Mouse (Mus musculus): ENCODE measurements around the gene Tshz2. TPM values are rescaled to one million over a fixed set of nuclear protein-coding genes. Genes with fewer than 3 reads are reported as not detected.

The Tshz2 gene
- polyA plus RNA-seq, 1 experiment from 2014 or later = 20.1 TPM

- Histone ChIP-seq H3K4me1 (ENCODE audit: control insufficient read depth, insufficient read depth, low read length) (peaks cover 14% of the 10 kb centered on the region), H3K9me3 (ENCODE audit: control insufficient read depth, low read depth, low read length) (no peaks in the 10 kb centered on the region), H3K9ac (replicated peaks; ENCODE audit: low read depth, low read length) (no peak overlapping the region), H3K27me3 (ENCODE audit: control insufficient read depth, insufficient read depth, low read length) (no peaks in the 10 kb centered on the region), H3K27ac (ENCODE audit: low read length) (peak overlapping the region; percentile 63), H3K36me3 (ENCODE audit: control insufficient read depth, insufficient read depth, low read length) (no peaks in the 10 kb centered on the region), H3K4me3 (ENCODE audit: low read depth, low read length) (peak overlapping the region; percentile 11), H3K4me2 (replicated peaks; ENCODE audit: low read depth, low read length) (peak overlapping the region; percentile 43)
- WGBS = 13% methylated on average over 15 of the region's 15 CpGs
- no peak for ATAC-seq (ENCODE audit: insufficient number of reproducible peaks, insufficient read depth, low FRiP score, low read depth)
These were observed 193.5 kb downstream of the Tshz2 start for GRCm38 (mm10) chr2:169826316-169826715.

GRCm38 (mm10) chr2:169826833-169827232, 194.0 kb downstream of the Tshz2 start:
- peak overlapping the region; percentile 61; the same call in 1 of the 2 replicates for H3K27ac ChIP-seq (ENCODE audit: low read length)
- H3K36me3 ChIP-seq (ENCODE audit: control insufficient read depth, insufficient read depth, low read length) = no peaks in the 10 kb centered on the region
- peaks cover 14% of the 10 kb centered on the region for H3K4me1 ChIP-seq (ENCODE audit: control insufficient read depth, insufficient read depth, low read length)
- no peaks in the 10 kb centered on the region for H3K9me3 ChIP-seq (ENCODE audit: control insufficient read depth, low read depth, low read length)
- peak overlapping the region; percentile 43; the same call in 1 of the 2 replicates for H3K4me2 ChIP-seq (replicated peaks; ENCODE audit: low read depth, low read length)
- no peak overlapping the region for H3K9ac ChIP-seq (replicated peaks; ENCODE audit: low read depth, low read length)
- no peaks in the 10 kb centered on the region for H3K27me3 ChIP-seq (ENCODE audit: control insufficient read depth, insufficient read depth, low read length)
- ATAC-seq (ENCODE audit: insufficient number of reproducible peaks, insufficient read depth, low FRiP score, low read depth) = 0 out of 2 replicates have a peak, but pooled peaks have one; percentile 58
- no peak overlapping the region for H3K4me3 ChIP-seq (ENCODE audit: low read depth, low read length)
- WGBS = 27% methylated on average over 8 of the region's 8 CpGs

GRCm38 (mm10) chr2:169832184-169832583, 199.4 kb downstream of the Tshz2 start:
- Histone ChIP-seq H3K27ac (ENCODE audit: low read length) (no peak overlapping the region), H3K4me1 (ENCODE audit: control insufficient read depth, insufficient read depth, low read length) (peaks cover 30% of the 10 kb centered on the region), H3K4me3 (ENCODE audit: low read depth, low read length) (no peak overlapping the region), H3K9ac (replicated peaks; ENCODE audit: low read depth, low read length) (no peak overlapping the region), H3K27me3 (ENCODE audit: control insufficient read depth, insufficient read depth, low read length) (no peaks in the 10 kb centered on the region), H3K4me2 (replicated peaks; ENCODE audit: low read depth, low read length) (no peak overlapping the region), H3K9me3 (ENCODE audit: control insufficient read depth, low read depth, low read length) (no peaks in the 10 kb centered on the region), H3K36me3 (ENCODE audit: control insufficient read depth, insufficient read depth, low read length) (no peaks in the 10 kb centered on the region)
- ATAC-seq (ENCODE audit: insufficient number of reproducible peaks, insufficient read depth, low FRiP score, low read depth) = no peak
- WGBS = 43% methylated on average over 12 of the region's 12 CpGs

- H3K4me2 ChIP-seq (replicated peaks; ENCODE audit: low read depth, low read length) = peak overlapping the region; percentile 19
- ATAC-seq (ENCODE audit: insufficient number of reproducible peaks, insufficient read depth, low FRiP score, low read depth) = no peak
- peaks cover 30% of the 10 kb centered on the region for H3K4me1 ChIP-seq (ENCODE audit: control insufficient read depth, insufficient read depth, low read length)
- WGBS = 22% methylated on average over 9 of the region's 9 CpGs
- H3K9me3 ChIP-seq (ENCODE audit: control insufficient read depth, low read depth, low read length) = no peaks in the 10 kb centered on the region
- H3K4me3 ChIP-seq (ENCODE audit: low read depth, low read length) = peak overlapping the region; percentile 6; the same call in 1 of the 2 replicates
- no peaks in the 10 kb centered on the region for H3K27me3 ChIP-seq (ENCODE audit: control insufficient read depth, insufficient read depth, low read length)
- no peaks in the 10 kb centered on the region for H3K36me3 ChIP-seq (ENCODE audit: control insufficient read depth, insufficient read depth, low read length)
- peak overlapping the region; percentile 61; the same call in 1 of the 2 replicates for H3K27ac ChIP-seq (ENCODE audit: low read length)
- H3K9ac ChIP-seq (replicated peaks; ENCODE audit: low read depth, low read length) = no peak overlapping the region
These were observed 200.8 kb downstream of the Tshz2 start for GRCm38 (mm10) chr2:169833638-169834037.

- H3K27me3 ChIP-seq (ENCODE audit: control insufficient read depth, insufficient read depth, low read length) = no peaks in the 10 kb centered on the region
- 9% methylated on average over 7 of the region's 7 CpGs for WGBS
- H3K4me2 ChIP-seq (replicated peaks; ENCODE audit: low read depth, low read length) = peak overlapping the region; percentile 19; the same call in 1 of the 2 replicates
- H3K4me1 ChIP-seq (ENCODE audit: control insufficient read depth, insufficient read depth, low read length) = peaks cover 30% of the 10 kb centered on the region
- no peaks in the 10 kb centered on the region for H3K9me3 ChIP-seq (ENCODE audit: control insufficient read depth, low read depth, low read length)
- peak; percentile 35; the same call in 1 of the 2 replicates for ATAC-seq (ENCODE audit: insufficient number of reproducible peaks, insufficient read depth, low FRiP score, low read depth)
- H3K27ac ChIP-seq (ENCODE audit: low read length) = peak overlapping the region; percentile 61; the same call in 1 of the 2 replicates
- H3K4me3 ChIP-seq (ENCODE audit: low read depth, low read length) = no peak overlapping the region; the same call in 1 of the 2 replicates
- peak overlapping the region; percentile 30; the same call in 1 of the 2 replicates for H3K9ac ChIP-seq (replicated peaks; ENCODE audit: low read depth, low read length)
- H3K36me3 ChIP-seq (ENCODE audit: control insufficient read depth, insufficient read depth, low read length) = no peaks in the 10 kb centered on the region
These were observed 201.8 kb downstream of the Tshz2 start for GRCm38 (mm10) chr2:169834602-169835001.

- Histone ChIP-seq H3K4me2 (replicated peaks; ENCODE audit: low read depth, low read length) (no peak overlapping the region), H3K9me3 (ENCODE audit: control insufficient read depth, low read depth, low read length) (no peaks in the 10 kb centered on the region), H3K4me3 (ENCODE audit: low read depth, low read length) (no peak overlapping the region), H3K27me3 (ENCODE audit: control insufficient read depth, insufficient read depth, low read length) (no peaks in the 10 kb centered on the region), H3K36me3 (ENCODE audit: control insufficient read depth, insufficient read depth, low read length) (no peaks in the 10 kb centered on the region), H3K9ac (replicated peaks; ENCODE audit: low read depth, low read length) (no peak overlapping the region), H3K27ac (ENCODE audit: low read length) (no peak overlapping the region), H3K4me1 (ENCODE audit: control insufficient read depth, insufficient read depth, low read length) (peaks cover 30% of the 10 kb centered on the region)
- WGBS = 75% methylated on average over 7 of the region's 7 CpGs
- no peak for ATAC-seq (ENCODE audit: insufficient number of reproducible peaks, insufficient read depth, low FRiP score, low read depth)
These were observed 204.3 kb downstream of the Tshz2 start for GRCm38 (mm10) chr2:169837031-169837605.

GRCm38 (mm10) chr2:169838521-169838920, 205.7 kb downstream of the Tshz2 start:
- Histone ChIP-seq H3K27ac (ENCODE audit: low read length) (no peak overlapping the region), H3K9me3 (ENCODE audit: control insufficient read depth, low read depth, low read length) (no peaks in the 10 kb centered on the region), H3K36me3 (ENCODE audit: control insufficient read depth, insufficient read depth, low read length) (no peaks in the 10 kb centered on the region), H3K4me3 (ENCODE audit: low read depth, low read length) (no peak overlapping the region), H3K27me3 (ENCODE audit: control insufficient read depth, insufficient read depth, low read length) (no peaks in the 10 kb centered on the region), H3K4me2 (replicated peaks; ENCODE audit: low read depth, low read length) (no peak overlapping the region), H3K4me1 (ENCODE audit: control insufficient read depth, insufficient read depth, low read length) (peaks cover 22% of the 10 kb centered on the region), H3K9ac (replicated peaks; ENCODE audit: low read depth, low read length) (no peak overlapping the region)
- WGBS = 94% methylated on average over 13 of the region's 13 CpGs
- ATAC-seq (ENCODE audit: insufficient number of reproducible peaks, insufficient read depth, low FRiP score, low read depth) = no peak

- no peaks in the 10 kb centered on the region for H3K27me3 ChIP-seq (ENCODE audit: control insufficient read depth, insufficient read depth, low read length)
- H3K4me1 ChIP-seq (ENCODE audit: control insufficient read depth, insufficient read depth, low read length) = 0 out of 2 replicates have a peak, but pooled peaks cover 5% of the 10 kb centered on the region
- no peaks in the 10 kb centered on the region for H3K9me3 ChIP-seq (ENCODE audit: control insufficient read depth, low read depth, low read length)
- ATAC-seq (ENCODE audit: insufficient number of reproducible peaks, insufficient read depth, low FRiP score, low read depth) = no peak
- H3K4me2 ChIP-seq (replicated peaks; ENCODE audit: low read depth, low read length) = no peak overlapping the region
- no peak overlapping the region for H3K9ac ChIP-seq (replicated peaks; ENCODE audit: low read depth, low read length)
- no peaks in the 10 kb centered on the region for H3K36me3 ChIP-seq (ENCODE audit: control insufficient read depth, insufficient read depth, low read length)
- no peak overlapping the region for H3K27ac ChIP-seq (ENCODE audit: low read length)
- 73% methylated on average over 10 of the region's 10 CpGs for WGBS
- H3K4me3 ChIP-seq (ENCODE audit: low read depth, low read length) = no peak overlapping the region
These were observed 208.6 kb downstream of the Tshz2 start for GRCm38 (mm10) chr2:169841442-169841841.

- H3K9me3 ChIP-seq (ENCODE audit: control insufficient read depth, low read depth, low read length) = no peaks in the 10 kb centered on the region
- H3K36me3 ChIP-seq (ENCODE audit: control insufficient read depth, insufficient read depth, low read length) = no peaks in the 10 kb centered on the region
- no peak for ATAC-seq (ENCODE audit: insufficient number of reproducible peaks, insufficient read depth, low FRiP score, low read depth)
- 77% methylated on average over 6 of the region's 6 CpGs for whole genome bisulfite sequencing
- H3K9ac ChIP-seq (replicated peaks; ENCODE audit: low read depth, low read length) = no peak overlapping the region
- no peak overlapping the region for H3K4me3 ChIP-seq (ENCODE audit: low read depth, low read length)
- H3K27ac ChIP-seq (ENCODE audit: low read length) = no peak overlapping the region
- no peaks in the 10 kb centered on the region for H3K4me1 ChIP-seq (ENCODE audit: control insufficient read depth, insufficient read depth, low read length)
- H3K27me3 ChIP-seq (ENCODE audit: control insufficient read depth, insufficient read depth, low read length) = no peaks in the 10 kb centered on the region
- H3K4me2 ChIP-seq (replicated peaks; ENCODE audit: low read depth, low read length) = no peak overlapping the region
These were observed 209.7 kb downstream of the Tshz2 start for GRCm38 (mm10) chr2:169842494-169842893.

All from stomach, embryonic 14.5 days (tissue).